Mouse (Mus musculus) heart, adult 8-10 months (tissue): Measurements from ENCODE around the gene Adgrg3. TPM values are rescaled to one million over a fixed set of nuclear protein-coding genes. Genes with fewer than 3 reads are reported as not detected.
A peak's percentile ranks its signal among the peaks of the same experiment; 100 is the strongest.

Experiments used
- DNase-seq: peaks from one replicate; pipeline ENCODE4 v3.0.0; 2022; ENCODE audit warnings: low spot score
- total RNA-seq, 4 experiments: library from RNA; stranded (reverse); gene quantifications; 2 replicates each; pipeline ENCODE4 v1.2.4; 2022

The Adgrg3 gene
- total RNA-seq, result 1 to 10 TPM in 3 of 4 experiments, under 1 TPM in 1; 0.75 to 1.3 (median 1.2) TPM

DNA sequence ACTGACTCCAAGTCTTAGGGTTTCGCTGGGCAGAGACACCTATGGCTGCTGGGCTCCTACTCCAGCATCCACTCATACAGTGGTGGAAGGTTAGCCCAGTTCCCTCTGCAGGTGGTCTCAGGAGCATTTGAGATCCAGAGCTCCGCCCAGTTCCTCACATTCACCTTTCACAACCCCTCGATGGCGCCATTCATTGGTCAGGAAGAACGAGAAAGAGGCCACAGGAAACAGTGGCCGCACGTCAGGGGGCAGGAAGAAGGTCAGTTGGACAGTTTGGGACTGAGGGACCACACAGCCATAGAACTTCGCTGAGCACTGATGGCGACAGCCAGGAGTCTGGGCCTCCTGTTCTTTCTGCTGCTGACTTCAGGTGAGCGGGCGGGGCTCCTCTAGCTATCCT is at the start of gene Adgrg3:
Gene Adgrg3 (plus strand): TSS at position 242 of the 400 bp plus-strand sequence.
- no peak for DNase-seq

DNA sequence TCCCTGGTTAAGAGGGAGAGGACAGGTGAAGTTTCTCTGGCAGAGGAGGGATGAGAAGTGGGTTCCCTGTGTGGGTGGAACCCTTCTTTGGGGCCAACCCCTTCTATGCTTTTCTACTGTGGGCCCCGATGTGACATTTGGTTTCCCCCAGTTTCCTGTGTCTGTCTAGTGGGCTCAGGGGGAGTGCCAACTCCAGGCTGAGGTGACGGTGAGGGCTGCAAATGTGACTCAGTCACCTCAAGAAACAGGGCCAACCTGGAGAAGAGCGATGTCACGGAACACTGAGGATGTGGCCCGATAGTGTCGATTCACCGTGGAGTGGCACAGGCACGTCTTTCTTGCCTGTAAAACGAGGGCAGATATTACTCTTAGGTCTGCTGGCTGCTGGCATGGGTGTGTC is 44.2 kb upstream of the Adgrg3 start:
- DNase-seq, result no peak

DNA sequence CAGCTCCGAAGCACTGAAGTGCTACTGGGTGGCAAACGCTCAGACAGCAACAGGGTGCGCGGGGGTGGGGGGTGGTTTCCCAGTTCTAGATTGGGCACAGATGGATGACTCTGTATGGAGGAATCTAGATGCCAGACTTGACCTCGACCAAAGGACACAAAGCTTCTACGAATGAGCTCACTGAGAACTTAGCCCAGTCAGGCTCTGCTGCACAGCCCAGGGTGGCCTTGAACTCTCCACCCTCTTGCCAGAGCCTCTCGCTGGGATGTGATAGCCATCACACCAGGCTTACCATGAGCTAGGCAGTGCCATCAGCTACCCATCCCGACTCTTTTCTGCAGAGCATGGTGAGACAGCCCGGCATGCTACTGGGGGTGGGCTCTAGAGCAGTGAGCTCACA is 43.7 kb upstream of the Adgrg3 start:
- no peak for DNase-seq

DNA sequence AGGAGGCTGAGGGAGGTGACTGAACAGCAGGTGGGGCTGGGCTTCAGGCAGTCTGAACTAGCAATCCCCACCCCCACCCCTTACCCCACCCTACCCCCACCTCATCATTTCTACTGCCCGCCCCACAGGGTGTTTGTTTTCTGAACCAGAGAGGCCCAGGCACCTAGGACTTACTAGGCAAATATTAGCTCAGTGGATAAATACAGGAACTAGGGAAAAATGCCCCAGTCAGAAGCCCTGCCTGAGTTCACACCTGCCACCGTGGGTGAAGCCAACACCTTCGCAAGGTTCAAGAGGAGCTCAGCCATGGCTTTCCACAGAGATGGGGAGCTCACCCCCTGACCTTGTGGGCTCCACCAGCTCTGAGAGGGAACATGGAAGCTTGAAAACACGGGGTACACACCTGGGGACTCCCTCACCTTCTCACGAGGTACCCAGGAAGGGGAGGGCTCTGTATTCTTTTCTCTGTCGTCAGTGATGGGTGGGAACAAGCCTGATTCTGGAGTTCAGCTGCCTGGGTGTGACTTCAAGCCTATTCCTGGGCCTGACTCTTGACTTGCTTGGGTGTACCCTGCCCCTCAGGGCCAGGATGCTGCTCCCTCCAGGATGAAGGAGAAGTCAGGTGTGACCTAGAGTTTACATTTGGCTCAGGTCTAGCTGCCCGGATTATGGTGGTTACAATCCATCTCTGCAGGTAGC is 42.9 kb upstream of the Adgrg3 start, which contains the start of gene Adgrg1:
Gene Adgrg1 (plus strand): TSS at position 285 of the 699 bp plus-strand sequence.
- DNase-seq, result no peak

DNA sequence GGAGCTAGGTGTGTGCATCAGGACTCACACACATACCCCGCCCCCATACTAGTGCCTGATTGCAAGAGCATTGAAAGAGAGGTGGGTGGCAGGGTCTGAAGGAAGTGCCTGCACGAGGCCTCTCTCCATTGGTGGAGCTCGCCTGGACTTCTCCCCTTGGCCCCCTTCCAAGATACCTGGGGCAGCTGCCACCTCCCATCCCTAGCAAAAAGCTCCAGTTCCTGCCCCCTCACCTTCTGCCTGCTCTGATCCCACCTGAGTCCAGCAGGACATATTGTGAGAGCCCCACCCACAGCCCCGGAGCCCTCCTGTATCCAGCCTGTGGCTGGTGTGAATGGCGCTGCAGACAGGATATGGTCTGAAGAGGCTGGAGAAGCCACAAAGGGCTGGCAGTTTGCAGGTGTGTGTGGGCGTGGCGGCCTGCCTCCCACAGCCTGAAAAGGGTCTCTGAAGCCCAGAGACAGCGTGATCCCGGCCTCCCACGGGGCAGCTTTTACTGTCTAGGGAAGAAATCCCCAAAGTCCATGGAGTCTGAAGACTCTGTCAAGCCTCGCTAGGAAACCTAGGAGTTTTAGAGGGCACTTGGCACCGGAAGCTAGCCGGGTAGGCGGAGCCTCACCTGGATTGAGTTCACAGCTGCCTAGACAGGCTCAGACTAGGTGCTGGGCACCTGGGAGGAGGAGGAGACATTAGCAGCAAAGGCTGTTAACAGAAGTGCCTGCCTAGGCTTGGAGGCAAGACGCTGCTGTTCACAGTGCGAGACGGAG is 40.7 kb upstream of the Adgrg3 start:
- DNase-seq, result no peak

DNA sequence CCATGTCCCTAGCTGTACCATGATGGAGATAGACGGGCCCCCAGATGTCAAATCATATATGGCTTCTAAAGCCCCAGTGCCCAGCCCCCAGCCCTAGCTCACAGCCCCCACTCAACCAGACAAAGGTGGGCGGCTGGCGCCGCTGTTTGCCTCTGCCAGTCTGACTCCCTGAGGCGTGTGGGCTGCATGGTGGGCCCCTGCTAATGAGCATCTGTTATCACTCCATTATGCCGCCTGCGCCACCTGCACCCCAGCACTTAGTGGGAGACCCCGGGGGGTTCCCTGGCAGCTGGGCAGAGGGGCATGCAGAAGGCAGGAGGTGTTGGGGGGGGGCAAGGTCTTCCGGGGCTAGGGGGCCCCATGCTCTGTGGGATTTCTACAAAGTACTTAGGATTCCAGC is 39.4 kb upstream of the Adgrg3 start:
- no peak for DNase-seq

DNA sequence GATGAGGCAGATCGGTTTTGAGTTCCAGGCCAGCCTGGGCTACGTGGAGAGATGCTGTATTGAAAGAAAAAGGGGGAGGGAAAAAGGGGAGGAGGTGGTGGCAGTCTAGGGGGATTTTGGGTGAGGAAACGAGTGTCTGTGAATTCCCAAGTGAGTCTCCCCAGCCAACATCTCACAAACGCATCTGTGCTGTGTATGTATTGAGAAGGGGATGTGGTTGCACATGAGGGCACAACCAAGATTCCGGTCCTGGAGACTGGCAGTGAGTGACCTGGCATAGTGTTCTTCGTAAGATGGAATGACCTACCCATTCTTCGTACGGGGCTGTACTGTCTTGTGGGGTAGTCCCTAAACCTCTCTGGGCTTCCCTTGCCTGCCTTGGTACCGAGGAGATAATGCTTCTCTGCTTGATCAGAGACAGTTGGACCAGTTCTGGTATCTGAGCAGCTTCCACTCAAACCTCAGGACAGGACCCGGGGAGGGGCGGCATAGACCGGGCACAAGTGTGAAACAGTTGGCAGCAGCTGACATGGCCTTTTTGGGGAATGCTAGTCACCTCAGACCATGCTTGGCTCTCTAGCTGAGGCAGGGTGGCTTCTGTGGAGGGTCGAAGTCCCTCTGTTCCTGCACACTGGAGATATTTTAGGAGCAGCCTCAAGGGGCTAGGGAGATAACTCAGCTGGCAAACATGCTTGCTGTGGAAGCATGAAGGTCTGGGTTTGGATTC is 38.7 kb upstream of the Adgrg3 start:
- no peak for DNase-seq

DNA sequence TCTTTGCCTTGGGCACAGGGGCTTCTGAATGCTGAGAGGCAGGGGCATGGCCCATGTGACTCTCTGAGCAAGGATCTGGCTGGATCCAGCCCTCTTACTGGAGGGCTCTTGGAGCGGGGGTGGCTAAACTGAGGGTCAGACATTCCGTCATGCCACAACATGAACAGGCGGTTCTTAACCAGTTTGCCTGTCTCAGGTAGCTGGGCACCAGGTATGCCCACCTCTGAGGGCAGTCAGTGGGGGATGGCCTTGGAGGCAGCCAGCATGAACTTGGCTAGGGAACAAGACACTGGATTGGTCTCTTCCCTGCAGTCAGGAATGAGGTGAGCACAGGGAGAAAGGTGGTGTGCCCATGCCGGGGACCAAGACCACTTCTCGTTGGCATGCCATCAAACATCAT is 37.3 kb upstream of the Adgrg3 start:
- no peak for DNase-seq

DNA sequence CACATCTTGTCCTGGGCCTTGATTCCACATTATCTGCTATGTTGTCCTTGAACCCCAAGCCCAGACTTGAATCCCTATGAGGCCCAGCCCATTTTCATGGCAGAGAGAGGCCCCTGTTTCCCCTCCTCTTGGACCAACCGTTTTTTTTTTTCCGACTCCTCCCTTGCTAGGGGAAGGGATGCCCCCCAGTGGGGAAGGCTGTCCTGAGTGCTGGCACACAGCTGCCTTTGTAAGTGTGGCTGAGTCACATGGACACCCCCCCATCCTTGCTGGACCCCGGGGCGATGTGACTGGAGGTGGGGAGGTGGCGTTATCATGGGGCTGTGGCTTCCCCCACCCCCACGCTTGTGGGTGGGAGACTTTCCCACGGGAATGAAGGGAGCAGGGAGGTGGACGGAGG is 36.5 kb upstream of the Adgrg3 start:
- DNase-seq, result no peak

DNA sequence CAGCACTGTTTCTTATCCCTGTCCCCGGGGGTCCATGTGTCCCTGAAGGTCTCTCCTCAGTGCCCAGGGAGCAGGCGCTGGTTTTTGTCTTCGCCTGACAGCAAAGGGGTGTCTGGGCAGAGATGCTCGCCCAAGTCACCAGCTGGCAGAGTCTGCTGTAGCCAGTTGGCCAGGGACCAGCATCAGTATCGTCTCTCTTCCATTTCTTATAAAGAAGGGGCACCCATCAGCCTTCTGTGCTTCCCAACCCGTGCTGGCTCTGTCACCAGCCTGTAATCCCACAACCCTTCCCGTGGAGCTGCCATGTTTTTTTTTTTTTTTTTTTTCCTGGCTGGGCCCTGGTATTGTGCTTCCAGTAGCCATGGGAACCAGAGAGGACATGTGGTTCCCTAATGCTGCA is 35.6 kb upstream of the Adgrg3 start:
- no peak for DNase-seq

DNA sequence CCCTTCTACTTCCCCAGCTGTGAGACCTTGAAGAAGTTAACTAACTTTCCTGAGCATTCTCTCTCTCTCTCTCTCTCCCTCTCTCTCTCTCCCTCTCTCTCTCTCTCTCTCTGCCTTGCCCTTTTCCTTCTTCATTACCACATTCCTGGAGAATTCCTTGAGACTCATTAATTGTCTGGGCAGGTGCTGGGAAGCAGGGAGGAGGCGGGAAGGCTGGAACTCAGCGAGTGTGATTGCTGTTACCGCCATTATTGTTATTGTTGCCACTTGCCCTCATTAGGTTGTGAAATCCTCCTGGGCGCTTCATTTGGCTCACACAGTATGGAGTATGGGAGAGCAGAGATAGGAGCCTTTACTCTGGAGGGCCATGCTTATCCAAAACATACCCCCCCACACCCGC is 34.3 kb upstream of the Adgrg3 start:
- no peak for DNase-seq

DNA sequence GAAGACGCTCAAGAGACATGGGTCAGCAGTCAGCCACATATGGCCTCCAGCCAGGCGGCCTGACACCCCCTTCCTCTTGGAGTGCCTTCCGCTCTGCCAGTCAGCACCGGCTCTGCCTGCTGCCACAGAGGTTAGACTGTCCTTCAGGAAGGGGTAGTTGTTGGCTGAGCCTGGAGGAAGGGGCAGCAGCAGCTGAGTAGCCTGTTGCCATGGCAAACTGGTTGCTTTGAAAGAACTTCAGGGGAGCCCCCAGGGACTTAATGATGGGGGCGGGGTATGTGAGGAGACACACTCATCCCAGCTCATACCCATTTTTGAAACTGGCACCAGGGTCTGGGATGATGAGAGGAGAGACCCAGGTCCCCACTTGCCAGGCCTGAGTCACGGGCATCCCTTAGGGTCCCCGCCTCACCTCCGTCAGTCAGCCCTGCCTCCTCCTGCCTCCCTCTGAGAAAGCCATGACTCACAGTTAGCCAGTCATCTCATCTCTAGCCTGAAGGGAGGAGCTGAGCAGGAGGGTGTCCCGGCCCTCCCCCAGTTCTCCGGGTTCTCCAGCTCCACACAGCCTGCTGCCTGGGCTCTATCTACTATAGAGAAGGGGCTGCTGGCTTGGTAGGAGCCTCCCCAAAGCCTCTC is 33.5 kb upstream of the Adgrg3 start:
- peak; percentile 80 for DNase-seq

DNA sequence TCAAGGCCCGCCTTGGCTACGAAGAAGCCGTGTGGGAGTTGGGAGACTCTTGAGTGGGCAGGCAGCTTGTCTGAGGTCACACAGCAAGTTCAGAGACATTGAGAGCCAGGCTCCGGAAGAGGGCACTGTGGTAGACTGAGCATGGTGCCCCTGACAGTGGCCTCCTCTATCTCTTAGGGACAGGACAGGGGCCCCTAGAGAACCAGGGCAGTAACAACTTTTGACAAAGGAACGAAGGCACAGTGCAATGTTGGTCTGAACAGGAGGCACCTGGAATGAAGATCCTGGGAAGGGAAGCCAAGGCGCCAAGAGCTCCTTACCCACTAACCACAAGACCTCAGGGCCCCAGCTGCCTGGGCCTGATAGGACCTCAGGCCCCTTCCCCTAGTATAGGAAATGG is 32.5 kb upstream of the Adgrg3 start:
- no peak for DNase-seq

DNA sequence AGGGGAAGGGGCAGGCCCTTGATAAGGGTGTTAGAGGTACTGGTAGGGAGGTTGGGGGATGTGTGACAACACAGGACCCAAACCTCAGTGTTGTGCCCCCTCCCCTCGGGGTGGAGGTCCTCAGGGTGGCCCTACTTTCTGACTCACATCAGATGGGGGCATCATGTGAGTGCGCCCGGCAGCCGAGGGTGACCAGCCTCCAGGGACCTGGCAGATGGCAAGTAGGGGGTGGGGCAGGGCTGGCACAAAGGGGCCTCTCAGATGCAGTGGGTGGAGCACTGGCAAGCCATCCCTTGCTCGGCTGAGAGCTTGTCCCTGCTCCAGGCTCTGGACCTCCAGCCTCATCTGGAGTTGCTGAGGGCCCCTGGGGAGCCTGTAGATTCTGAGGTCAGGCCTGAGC is 30.8 kb upstream of the Adgrg3 start:
- DNase-seq, result no peak

DNA sequence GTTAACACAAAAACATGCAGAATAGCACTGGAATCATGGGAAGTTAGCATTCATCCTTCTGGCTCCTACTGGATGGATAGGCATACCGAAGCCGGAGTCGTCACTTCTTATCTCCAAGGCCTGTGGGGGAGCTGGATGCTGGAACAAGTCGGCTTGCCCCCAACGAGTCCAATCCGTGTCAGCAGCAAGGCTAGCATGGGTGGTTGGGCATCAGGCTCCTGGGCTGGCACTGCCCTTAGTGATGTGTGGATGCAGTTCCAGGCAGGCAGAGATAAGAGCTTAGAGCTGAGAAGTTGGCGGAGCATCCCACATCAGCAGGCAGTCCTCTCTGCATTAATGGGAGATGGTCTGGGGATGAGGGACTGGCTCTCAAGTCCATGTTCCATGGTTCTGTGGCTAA is 29.9 kb upstream of the Adgrg3 start:
- no peak for DNase-seq

DNA sequence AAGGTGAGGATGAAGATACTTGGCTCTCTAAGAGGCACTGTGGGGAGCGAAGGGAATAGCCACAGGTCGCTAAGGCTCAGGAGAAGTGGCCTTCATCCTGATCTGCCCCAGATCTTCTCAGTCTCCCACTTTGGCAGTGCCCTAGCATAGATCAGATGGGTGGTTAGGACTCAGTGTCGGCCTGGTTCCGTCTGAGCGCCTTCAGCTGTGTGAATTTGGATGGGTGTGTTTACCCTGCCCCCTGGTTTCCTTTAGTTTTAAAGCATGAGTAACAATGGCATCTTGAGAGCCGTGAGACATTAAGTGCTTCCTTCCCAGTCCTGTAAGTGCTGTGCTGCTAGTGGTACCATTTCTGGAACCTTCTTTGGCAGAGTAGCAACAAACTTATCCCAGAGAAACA is 28.9 kb upstream of the Adgrg3 start:
- DNase-seq, result no peak

DNA sequence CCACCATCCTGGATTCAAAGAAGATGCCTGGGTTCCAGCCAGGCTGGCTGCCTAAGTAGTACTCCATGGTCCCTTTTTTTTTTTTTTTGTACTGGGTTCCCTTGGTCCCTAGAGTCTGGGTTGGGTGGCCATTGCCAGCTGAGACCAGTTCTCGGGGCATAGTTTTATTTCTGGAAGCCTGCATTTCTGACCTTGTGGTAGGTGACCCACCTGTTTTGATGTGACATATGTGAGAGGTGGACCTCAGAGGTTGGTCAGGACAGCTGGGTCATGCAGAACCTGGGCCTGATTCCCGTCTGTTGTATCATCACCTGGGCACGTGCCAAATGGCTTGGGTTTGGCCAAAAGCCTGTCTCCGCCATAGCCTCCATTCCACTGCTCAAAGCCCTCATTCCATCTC is 27.8 kb upstream of the Adgrg3 start:
- no peak for DNase-seq

DNA sequence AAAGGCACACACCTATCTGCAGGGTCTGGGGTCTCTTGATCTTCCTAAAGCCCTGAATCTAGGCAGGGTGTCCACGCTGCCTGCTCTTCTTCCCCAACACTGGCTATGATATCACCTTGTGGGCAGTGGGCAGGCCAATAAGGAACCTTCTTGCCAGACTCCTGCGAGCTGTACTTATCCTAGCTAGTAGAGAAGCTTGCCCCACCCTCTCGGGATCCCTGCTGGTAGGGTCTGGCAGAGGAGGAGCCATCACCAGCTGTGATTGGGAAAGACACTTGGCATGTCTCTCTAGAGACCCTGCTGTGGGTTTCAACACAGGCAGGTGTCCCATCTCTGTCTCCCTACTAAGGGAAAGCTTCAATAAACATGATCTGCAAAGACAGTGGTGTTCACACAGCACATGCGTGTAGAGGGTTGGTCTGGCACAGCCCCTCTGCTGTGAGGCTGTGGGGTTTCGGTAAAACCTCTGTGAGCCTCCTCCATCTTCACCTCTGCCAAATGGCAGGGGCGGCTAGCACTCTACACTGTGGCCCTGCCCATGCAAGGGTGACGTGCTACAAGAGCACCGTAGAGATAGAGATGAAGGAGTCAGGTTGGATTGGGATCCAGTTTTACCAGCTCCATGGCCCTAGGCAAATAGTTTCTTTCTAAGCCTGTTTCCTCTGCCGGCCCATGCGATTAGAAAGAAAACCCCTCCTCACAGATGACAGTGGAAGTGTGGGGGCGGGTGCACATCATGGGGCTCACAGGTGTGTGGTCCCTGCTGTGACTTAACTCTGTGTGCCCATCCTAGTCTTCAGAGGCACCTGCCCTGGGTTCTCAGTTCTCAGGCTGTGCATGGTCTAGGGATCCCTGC is 26.7 kb upstream of the Adgrg3 start:
- no peak for DNase-seq

DNA sequence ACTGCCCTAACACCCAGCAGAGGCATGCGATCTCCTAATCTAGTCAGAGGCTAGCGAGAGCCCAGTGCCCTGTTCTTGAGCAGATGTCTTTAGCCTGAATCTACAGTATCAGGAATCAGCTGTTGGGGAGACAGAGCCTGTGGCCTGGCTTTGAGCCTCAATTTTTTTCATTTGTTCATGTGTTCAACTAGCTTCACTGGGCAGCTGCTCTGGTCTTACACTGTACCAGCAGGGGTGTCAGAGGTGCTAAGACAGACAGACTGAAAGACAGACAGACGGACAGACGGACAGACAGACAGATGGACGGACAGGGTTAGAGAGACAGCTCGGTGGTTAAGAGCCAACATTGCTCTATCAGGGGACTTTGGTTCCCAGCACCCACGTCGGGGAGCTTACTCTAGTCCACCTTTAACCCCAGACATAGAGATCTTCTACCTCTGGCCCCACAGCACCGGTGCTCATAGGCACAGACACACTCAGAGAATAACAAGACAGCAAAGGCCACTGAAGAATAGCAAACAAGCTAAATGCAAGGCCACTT is 26.0 kb upstream of the Adgrg3 start:
- DNase-seq, result no peak

DNA sequence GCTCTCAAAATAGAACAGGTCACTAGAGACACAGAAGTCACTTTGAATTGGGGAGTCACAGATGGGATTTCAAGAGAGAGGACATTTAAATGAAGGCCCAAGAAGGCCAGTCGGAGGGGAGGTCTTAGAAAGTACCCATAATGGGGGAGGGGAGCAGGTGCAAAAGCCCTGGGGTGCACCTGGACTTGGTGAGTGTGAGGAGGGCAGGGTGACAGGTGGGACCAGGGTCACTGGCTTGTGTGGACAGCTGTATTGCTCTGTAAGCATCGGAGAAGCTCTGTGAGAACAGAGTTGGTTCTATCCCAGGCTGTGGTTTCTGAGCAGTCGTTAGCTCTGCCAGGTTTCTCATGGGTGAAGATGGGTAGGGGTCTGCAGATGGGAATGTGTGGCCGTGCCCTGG is 25.5 kb upstream of the Adgrg3 start:
- no peak for DNase-seq

DNA sequence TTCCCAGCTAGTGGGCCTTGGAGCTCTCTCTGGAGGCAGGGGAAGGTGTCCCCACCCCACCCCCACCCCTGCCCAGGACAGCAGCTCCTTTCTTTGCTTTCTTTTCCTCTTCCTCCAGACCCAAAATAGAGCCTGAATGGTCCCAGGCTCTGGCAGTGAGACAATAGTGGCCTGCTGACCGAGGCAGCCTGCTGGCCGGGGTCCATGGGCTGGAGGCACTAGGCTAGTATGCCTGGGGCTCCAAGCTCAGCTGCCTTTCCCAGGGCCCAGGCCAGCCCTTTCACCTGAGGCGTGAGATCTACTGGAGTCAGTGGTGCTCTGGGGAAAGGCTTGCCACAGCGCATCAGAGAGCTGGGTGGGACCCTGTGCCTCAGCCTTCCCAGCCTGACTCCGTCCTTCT is 25.0 kb upstream of the Adgrg3 start:
- DNase-seq, result peak; percentile 82
